Mouse (Mus musculus) activated CD4-positive, CD25-positive, alpha-beta regulatory T cell, adult 9 weeks (primary cell): ENCODE results near the gene Uhrf1bp1. TPM values are rescaled to one million over a fixed set of nuclear protein-coding genes. Genes with fewer than 3 reads are reported as not detected.

Source experiments
- polyA plus RNA-seq: library from polyadenylated mRNA; unstranded; fragments of 100-300 nt; shearing (Covaris generic); gene quantifications from one replicate; pipeline ENCODE4 v1.2.1, GENCODE M21; 2017

Gene Uhrf1bp1
- polyA plus RNA-seq: 3.7 TPM

DNA sequence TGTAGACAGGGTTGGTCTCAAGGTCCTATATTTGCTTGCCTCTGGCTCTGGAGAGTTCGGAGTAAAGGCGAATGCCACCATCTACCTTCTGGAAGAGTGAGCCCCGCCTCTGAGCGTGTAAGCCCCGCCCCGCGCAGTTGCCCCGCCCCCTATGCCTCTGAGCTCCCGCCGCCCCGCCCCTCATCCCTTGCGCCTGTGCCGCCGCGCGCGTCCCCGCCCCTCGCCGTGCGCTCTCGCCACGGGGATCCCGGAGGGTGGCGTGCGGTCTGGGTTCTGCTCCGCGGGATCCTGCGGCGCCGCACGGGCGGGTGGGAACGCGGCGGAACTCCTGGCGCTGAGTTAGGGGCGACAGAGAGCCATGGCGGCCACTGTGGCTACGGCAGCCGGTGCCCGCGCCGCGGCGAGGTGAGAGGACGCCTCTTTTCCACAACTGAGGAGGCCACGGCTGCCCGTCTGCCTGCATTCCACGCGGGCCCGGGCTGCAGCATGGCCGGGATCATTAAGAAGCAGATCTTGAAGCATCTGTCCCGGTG is at the start of gene Uhrf1bp1:
Gene Uhrf1bp1, plus strand, starts transcription at position 177 of the 533 bp plus-strand sequence.

DNA sequence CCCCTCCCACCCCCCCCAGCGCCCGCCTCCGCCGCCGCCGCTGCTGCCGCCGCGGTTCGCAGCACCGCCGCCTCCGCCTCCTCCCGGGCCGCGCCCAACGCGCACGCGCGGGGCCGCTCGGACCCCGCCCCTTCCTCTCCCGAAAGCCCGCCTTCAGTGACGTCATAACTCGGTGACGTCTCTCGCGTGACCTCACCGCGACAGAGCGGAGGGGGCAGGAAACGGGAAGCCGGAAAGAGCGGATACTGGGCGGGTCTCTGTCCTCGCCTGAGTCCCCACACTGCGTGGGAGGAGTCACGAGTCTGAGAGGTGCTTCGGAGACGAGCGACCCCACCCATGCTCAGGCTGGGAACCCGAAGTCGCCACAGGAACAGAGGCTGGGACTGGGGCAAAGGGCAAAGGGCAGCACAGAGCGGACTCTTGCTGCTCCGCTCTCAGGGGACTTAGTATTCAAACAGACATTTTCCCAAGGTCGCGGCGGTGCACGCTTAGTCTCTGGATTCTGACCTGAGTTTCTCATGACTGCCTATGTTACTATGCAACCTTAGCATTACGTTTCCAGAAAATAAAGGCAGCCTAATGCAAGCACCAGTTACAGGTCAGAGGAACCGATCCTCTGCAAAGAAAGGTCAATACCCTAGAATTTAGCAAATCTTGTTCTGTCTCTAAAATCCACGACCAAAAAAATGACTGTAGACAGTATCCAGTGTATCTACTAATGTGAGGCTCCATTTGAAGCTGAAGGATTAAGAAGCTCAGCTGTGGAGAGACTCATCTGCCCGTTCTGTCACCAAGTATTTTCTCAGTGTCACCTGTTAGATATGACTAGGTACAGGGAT is 35.5 kb upstream of the Uhrf1bp1 start, which contains the start of gene D17Wsu92e:
Gene D17Wsu92e, minus strand, starts transcription at position 81 of the 839 bp plus-strand sequence.

DNA sequence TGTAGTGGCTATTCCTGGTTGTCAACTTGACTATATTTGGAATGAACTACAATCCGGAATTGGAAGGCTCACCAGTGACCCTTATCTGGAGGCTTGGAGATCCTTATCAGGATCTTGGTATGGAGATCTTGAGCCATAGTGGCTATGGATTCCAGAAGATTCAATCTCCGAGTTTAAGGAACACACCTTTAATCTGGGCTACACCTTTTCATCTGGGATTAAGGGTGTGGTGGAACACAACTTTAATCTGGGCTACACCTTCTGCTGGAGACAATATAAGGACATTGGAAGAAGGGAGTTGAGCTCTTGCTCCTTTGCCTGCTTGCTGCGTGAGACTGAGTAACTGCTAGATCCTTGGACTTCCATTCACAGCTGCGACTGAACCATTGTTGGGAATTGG is 18.4 kb upstream of the Uhrf1bp1 start, which contains the start of gene Snrpc:
Gene Snrpc, plus strand, starts transcription at position 301 of the 400 bp plus-strand sequence.

DNA sequence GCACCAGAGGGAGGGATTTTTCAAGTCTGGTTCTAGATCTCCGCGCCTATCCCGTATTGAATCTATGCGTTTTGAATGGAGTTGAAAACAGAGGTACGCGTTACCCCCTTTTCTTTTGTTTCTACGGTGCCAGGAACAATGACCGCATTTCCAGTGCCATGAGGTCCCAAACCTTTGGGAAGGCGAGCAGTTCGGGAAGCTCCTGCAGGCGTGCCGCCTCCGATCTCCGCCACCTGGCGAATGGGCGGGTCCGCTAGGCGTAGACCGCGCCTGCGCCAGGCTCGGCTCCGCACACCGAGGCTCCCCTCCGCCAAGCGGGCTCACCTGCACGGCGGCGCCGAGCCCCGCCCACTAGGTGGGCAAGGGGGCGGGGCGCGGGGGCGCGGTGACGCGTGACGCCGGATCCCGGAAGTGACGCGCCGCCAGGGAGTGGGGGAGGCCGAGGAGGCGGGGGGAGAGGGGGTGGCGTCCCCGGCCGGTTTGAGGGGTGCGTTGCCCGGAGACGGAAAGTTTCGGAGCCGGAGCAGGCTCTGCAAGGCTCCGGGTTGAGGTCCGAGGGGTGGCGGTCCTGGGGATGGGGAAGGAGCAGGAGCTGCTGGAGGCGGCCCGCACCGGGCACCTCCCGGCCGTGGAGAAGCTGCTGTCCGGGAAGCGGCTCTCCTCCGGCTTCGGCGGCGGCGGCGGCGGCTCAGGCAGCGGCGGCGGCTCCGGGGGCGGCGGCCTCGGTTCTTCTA is 52.8 kb downstream of the Uhrf1bp1 start, which contains the start of gene Anks1:
Gene Anks1, plus strand, starts transcription at position 419 of the 734 bp plus-strand sequence.

DNA sequence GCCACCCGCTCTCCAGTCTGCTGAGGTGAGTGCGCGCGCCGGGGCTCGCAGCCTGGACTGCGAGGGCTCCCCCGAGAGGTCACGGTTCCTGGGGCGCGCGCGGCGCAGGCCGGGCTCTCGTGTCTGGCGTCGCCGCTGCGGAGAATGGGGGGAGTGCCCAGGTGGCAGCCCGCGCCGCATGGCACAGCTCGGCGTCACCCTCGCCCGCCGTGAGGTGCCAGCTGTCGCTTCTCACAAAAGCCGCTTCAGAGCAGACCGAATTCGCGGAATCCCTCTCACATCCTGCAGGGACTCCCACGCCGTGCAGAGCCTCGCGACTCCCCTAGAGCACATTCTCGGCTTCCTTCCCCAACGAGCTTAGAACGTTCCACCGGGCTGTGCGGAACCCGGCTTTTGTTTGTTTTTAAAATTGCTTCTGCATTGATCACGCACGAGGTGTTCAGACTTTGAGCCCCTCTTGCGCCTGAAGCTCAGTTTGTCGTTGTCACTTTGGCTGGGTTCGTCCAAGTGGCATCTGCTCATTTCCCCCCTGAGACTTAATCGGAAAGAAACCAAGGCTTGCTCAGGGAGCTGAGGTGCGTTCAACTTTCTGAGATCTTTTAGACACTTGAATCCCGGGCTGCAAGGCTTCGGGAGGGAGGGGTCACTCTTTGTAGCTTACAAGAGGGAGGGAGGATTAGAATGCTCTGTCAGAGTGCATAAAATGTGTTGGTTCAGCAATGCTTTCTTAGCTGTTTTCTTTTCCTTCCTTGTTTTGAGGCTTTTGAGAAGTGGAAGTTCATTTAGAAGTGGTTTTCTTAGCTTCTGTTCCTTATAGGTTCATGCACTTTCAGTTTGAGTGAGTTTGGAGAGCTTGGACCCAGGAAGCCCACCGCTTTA is 53.6 kb downstream of the Uhrf1bp1 start, which contains the start of gene Taf11:
Gene Taf11, minus strand, starts transcription at position 223 of the 879 bp plus-strand sequence.

Other genes starting within 250 kb of the Uhrf1bp1 start
- 12.0 TPM for gene Nudt3, start 232.9 kb upstream of the Uhrf1bp1 start, polyA plus RNA-seq
- gene RPS10-NUDT3, start 221.2 kb upstream of the Uhrf1bp1 start, polyA plus RNA-seq: not detected
- 1,378 TPM for gene Rps10, start 219.8 kb upstream of the Uhrf1bp1 start, polyA plus RNA-seq
- gene Pacsin1, start 200.9 kb upstream of the Uhrf1bp1 start, polyA plus RNA-seq: 59.0 TPM
- not detected for gene Spdef, start 127.5 kb upstream of the Uhrf1bp1 start, polyA plus RNA-seq
- 5.4 TPM for gene D17Wsu92e, start 35.8 kb upstream of the Uhrf1bp1 start, polyA plus RNA-seq
- 203 TPM for gene Snrpc, start 18.3 kb upstream of the Uhrf1bp1 start, polyA plus RNA-seq
- 5.5 TPM for gene Anks1, start 52.9 kb downstream of the Uhrf1bp1 start, polyA plus RNA-seq
- gene Taf11, start 53.4 kb downstream of the Uhrf1bp1 start, polyA plus RNA-seq: 47.5 TPM
- 1.2 TPM for gene Tcp11, start 224.2 kb downstream of the Uhrf1bp1 start, polyA plus RNA-seq